Mouse (Mus musculus) cerebellum, adult 9-10 months (tissue): Measurements from ENCODE around the gene Ccdc114.

Experiments used
- DNase-seq: peaks from one replicate; pipeline ENCODE4 v3.0.0; 2022

Gene Ccdc114

GRCm38 (mm10) chr7:45988344-45988743 lies 64.5 kb downstream of the Ccdc114 start:
- no peak for DNase-seq

DNA sequence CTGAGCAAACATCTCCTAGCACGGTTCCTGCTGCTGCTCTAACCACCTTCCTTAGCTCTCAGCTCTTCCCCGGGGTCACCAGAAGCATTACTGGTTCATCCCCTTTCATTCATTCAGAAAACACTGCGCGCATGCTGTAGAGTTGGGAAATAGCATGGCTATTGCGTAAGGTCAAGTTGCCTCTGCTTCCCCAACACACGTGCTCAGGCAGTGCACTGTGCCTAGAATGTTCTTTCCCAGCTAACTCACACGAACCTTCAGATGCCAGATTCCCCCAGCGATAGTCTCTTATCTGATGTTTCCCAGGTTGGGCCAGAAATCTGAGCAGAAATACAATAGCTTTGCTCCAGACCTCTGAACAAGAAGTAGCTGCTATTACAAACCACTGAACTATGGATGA lies 68.6 kb downstream of the Ccdc114 start:
- no peak for DNase-seq
